Comparison of ENCODE assay signal across 27 mouse cellular contexts in genomic region chr3:144069979-144070540, GRCm38 (mm10).
DNase-seq lines count a peak whose midpoint lies in the region; ATAC-seq and TF ChIP-seq lines count a peak whose summit lies in the region.
"Had no signal": no experiment of that assay in that cellular context is flagged by ENCODE, and none has a peak within 500 bp of the region (broad histone marks: within the 10 kb centered on the region; RNA-seq: fewer than 3 reads in every experiment).

No protein-coding gene starts in this region.

- peak; percentile 59 for DNase-seq in embryonic facial prominence, embryonic 14.5 days (ENCODE audit: low spot score)
- DNase-seq in embryonic facial prominence, embryonic 10.5 days (ENCODE audit: low spot score): no peak
- DNase-seq in limb, embryonic 14.5 days (ENCODE audit: low spot score): peak; percentile 32
- no peak for DNase-seq in limb, embryonic 10.5 days (ENCODE audit: low spot score)
- peak; percentile 29 for DNase-seq in adipocyte (ENCODE audit: low spot score)
- peak; percentile 5 for DNase-seq in skeletal muscle tissue, adult 2 months (ENCODE audit: low read depth, low spot score)
- DNase-seq in heart, postnatal 14 days: no peak
- no peak for DNase-seq in right cerebral cortex, adult 18-20 months
- DNase-seq: adrenal gland, postnatal 25 days; cerebellum, adult 9-10 months; forebrain, postnatal 0 days; heart, adult 18-20 months; heart, postnatal 36 days; kidney, postnatal 4 days; liver; lung, postnatal 36 days; midbrain, embryonic 14.5 days; right cerebral cortex, postnatal 4 days; thymus, adult 2 months had no signal

- no peaks in the 10 kb centered on the region for H3K4me1 ChIP-seq in embryonic facial prominence, embryonic 14.5 days (ENCODE audit: control insufficient read depth, insufficient read depth, low read length)
- no peaks in the 10 kb centered on the region for H3K4me1 ChIP-seq in embryonic facial prominence, embryonic 10.5 days
- H3K4me1 ChIP-seq in limb, embryonic 14.5 days (ENCODE audit: control insufficient read depth, insufficient read depth, low read length): no peaks in the 10 kb centered on the region
- H3K4me1 ChIP-seq in limb, embryonic 10.5 days: no peaks in the 10 kb centered on the region
- H3K4me1 ChIP-seq: heart, embryonic 13.5 days; liver, embryonic 15.5 days; lung, embryonic 15.5 days; megakaryocyte, embryonic 14.5 days; neural tube, embryonic 13.5 days; stomach, embryonic 15.5 days had no signal

- ATAC-seq in embryonic facial prominence, embryonic 14.5 days (ENCODE audit: low read depth): no peak
- peak; percentile 50 for ATAC-seq in limb, embryonic 14.5 days (ENCODE audit: low FRiP score, low read depth)
- ATAC-seq: forebrain, postnatal 0 days; hindbrain, embryonic 16.5 days; intestine, postnatal 0 days had no signal

- intact Hi-C loops in heart, postnatal 14 days (cut with DNase I): no loop called here

- no peaks in the 10 kb centered on the region for H3K36me3 ChIP-seq in embryonic facial prominence, embryonic 14.5 days (ENCODE audit: control insufficient read depth, insufficient read depth, low read length)
- no peaks in the 10 kb centered on the region for H3K36me3 ChIP-seq in embryonic facial prominence, embryonic 10.5 days (replicated peaks)
- H3K36me3 ChIP-seq in limb, embryonic 14.5 days (ENCODE audit: control insufficient read depth, insufficient read depth, low read length): no peaks in the 10 kb centered on the region
- no peaks in the 10 kb centered on the region for H3K36me3 ChIP-seq in limb, embryonic 10.5 days
- H3K36me3 ChIP-seq: heart, embryonic 13.5 days; liver, embryonic 15.5 days; lung, embryonic 15.5 days; neural tube, embryonic 13.5 days; stomach, embryonic 15.5 days had no signal

- H3K27ac ChIP-seq in embryonic facial prominence, embryonic 14.5 days (replicated peaks; ENCODE audit: low read depth, low read length): no peak overlapping the region
- H3K27ac ChIP-seq in embryonic facial prominence, embryonic 10.5 days (replicated peaks): no peak overlapping the region
- H3K27ac ChIP-seq in limb, embryonic 14.5 days (replicated peaks; ENCODE audit: low read depth, low read length): no peak overlapping the region
- no peak overlapping the region for H3K27ac ChIP-seq in limb, embryonic 10.5 days
- H3K27ac ChIP-seq: heart, embryonic 13.5 days; liver, embryonic 15.5 days; lung, embryonic 15.5 days; neural tube, embryonic 13.5 days; stomach, embryonic 15.5 days had no signal

- no peaks in the 10 kb centered on the region for H3K9me3 ChIP-seq in embryonic facial prominence, embryonic 14.5 days (ENCODE audit: control insufficient read depth, low read length)
- no peaks in the 10 kb centered on the region for H3K9me3 ChIP-seq in embryonic facial prominence, embryonic 10.5 days
- H3K9me3 ChIP-seq in limb, embryonic 14.5 days (ENCODE audit: control insufficient read depth, low read length): no peaks in the 10 kb centered on the region
- H3K9me3 ChIP-seq in limb, embryonic 10.5 days (replicated peaks): no peaks in the 10 kb centered on the region
- H3K9me3 ChIP-seq: heart, embryonic 13.5 days; liver, embryonic 15.5 days; lung, embryonic 15.5 days; neural tube, embryonic 13.5 days; stomach, embryonic 15.5 days had no signal

- no peak overlapping the region for H3K4me3 ChIP-seq in embryonic facial prominence, embryonic 14.5 days (ENCODE audit: low read depth, low read length)
- H3K4me3 ChIP-seq in embryonic facial prominence, embryonic 10.5 days: no peak overlapping the region
- H3K4me3 ChIP-seq in limb, embryonic 14.5 days (replicated peaks; ENCODE audit: low read length): no peak overlapping the region
- no peak overlapping the region for H3K4me3 ChIP-seq in limb, embryonic 10.5 days
- H3K4me3 ChIP-seq: heart, embryonic 13.5 days; liver, embryonic 15.5 days; lung, embryonic 15.5 days; megakaryocyte, embryonic 14.5 days; neural tube, embryonic 13.5 days; stomach, embryonic 15.5 days had no signal

- no peak for TF ChIP-seq POLR2A in limb, embryonic 14.5 days (IDR thresholded peaks at IDR 0.05; ENCODE audit: borderline replicate concordance, extremely low read depth, insufficient read depth, insufficient read length)

- H3K4me2 ChIP-seq in embryonic facial prominence, embryonic 14.5 days (ENCODE audit: low read depth, low read length): no peak overlapping the region
- no peak overlapping the region for H3K4me2 ChIP-seq in limb, embryonic 14.5 days (replicated peaks; ENCODE audit: low read depth, low read length, severe bottlenecking)
- H3K4me2 ChIP-seq: heart, embryonic 13.5 days; liver, embryonic 15.5 days; lung, embryonic 15.5 days; neural tube, embryonic 13.5 days; stomach, embryonic 15.5 days had no signal

- H3K27me3 ChIP-seq in embryonic facial prominence, embryonic 14.5 days (replicated peaks; ENCODE audit: control insufficient read depth, insufficient read depth, low read length): no peaks in the 10 kb centered on the region
- no peaks in the 10 kb centered on the region for H3K27me3 ChIP-seq in embryonic facial prominence, embryonic 10.5 days (replicated peaks; ENCODE audit: low read depth, poor library complexity, severe bottlenecking)
- H3K27me3 ChIP-seq in limb, embryonic 14.5 days (ENCODE audit: control insufficient read depth, insufficient read depth, low read length): no peaks in the 10 kb centered on the region
- no peaks in the 10 kb centered on the region for H3K27me3 ChIP-seq in limb, embryonic 10.5 days (ENCODE audit: low read depth, poor library complexity, severe bottlenecking)
- H3K27me3 ChIP-seq: heart, embryonic 13.5 days; liver, embryonic 15.5 days; lung, embryonic 15.5 days; megakaryocyte, embryonic 14.5 days; neural tube, embryonic 13.5 days; stomach, embryonic 15.5 days had no signal

- H3K9ac ChIP-seq in embryonic facial prominence, embryonic 14.5 days (ENCODE audit: low read depth, low read length): no peak overlapping the region
- no peak overlapping the region for H3K9ac ChIP-seq in limb, embryonic 14.5 days (ENCODE audit: low read depth, low read length, severe bottlenecking)
- H3K9ac ChIP-seq: forebrain, postnatal 0 days; heart, embryonic 13.5 days; liver, embryonic 15.5 days; lung, embryonic 15.5 days; neural tube, embryonic 13.5 days; stomach, embryonic 15.5 days had no signal

- WGBS in embryonic facial prominence, embryonic 14.5 days: 68% methylated on average over 10 of the region's 10 CpGs
- WGBS in embryonic facial prominence, embryonic 10.5 days: 85% methylated on average over 10 of the region's 10 CpGs
- WGBS in limb, embryonic 14.5 days: 73% methylated on average over 10 of the region's 10 CpGs
- WGBS in limb, embryonic 10.5 days: 85% methylated on average over 10 of the region's 10 CpGs

Comparison
In these comparisons a context has a peak if more than half of its experiments do, and no peak if none do; other contexts are left out.
1. DNase-seq: peak in embryonic facial prominence, embryonic 14.5 days (single experiment), limb, embryonic 14.5 days (single experiment), adipocyte (single experiment) and skeletal muscle tissue, adult 2 months (single experiment); none in embryonic facial prominence, embryonic 10.5 days (single experiment), limb, embryonic 10.5 days (single experiment), heart, postnatal 14 days (0 of 2) and right cerebral cortex, adult 18-20 months (single experiment).